Comparison of ENCODE assay signal across 8 mouse cellular contexts in genomic region chr7:73595140-73595825, GRCm38 (mm10). TPM values are rescaled to one million over a fixed set of nuclear protein-coding genes. Genes with fewer than 3 reads are reported as not detected.
A peak's percentile ranks its signal among the peaks of the same experiment; 100 is the strongest.
DNase-seq lines count a peak whose midpoint lies in the region; ATAC-seq and TF ChIP-seq lines count a peak whose summit lies in the region.

No protein-coding gene starts in this region.

- peak overlapping the region; percentile 68 for H3K9ac ChIP-seq in heart, embryonic 11.5 days (ENCODE audit: low read depth, low read length)
- H3K9ac ChIP-seq in kidney, embryonic 16.5 days (replicated peaks; ENCODE audit: low read length), result peak overlapping the region; percentile 61
- peak overlapping the region; percentile 72 for H3K9ac ChIP-seq in liver, embryonic 12.5 days
- peak overlapping the region; percentile 15 for H3K9ac ChIP-seq in stomach, embryonic 14.5 days (replicated peaks; ENCODE audit: low read depth, low read length)

- 3% methylated on average over 23 of the region's 23 CpGs for WGBS in heart, embryonic 11.5 days (ENCODE audit: insufficient replicate concordance)
- 2% methylated on average over 23 of the region's 23 CpGs for WGBS in kidney, embryonic 16.5 days
- WGBS in liver, embryonic 12.5 days (ENCODE audit: insufficient replicate concordance), result 2% methylated on average over 23 of the region's 23 CpGs
- WGBS in stomach, embryonic 14.5 days, result 1% methylated on average over 23 of the region's 23 CpGs

- no peak for TF ChIP-seq POLR2A in bone marrow macrophage, adult 2 months (IDR thresholded peaks at IDR 0.05; ENCODE audit: borderline replicate concordance, low read depth, low read length)

- H3K4me3 ChIP-seq in bone marrow macrophage, adult 2 months (ENCODE audit: insufficient read depth, low read length), result peak overlapping the region; percentile 41
- peak overlapping the region; percentile 33 for H3K4me3 ChIP-seq in heart, embryonic 11.5 days (ENCODE audit: low read depth, low read length)
- H3K4me3 ChIP-seq in kidney, embryonic 16.5 days (ENCODE audit: low read length), result peak overlapping the region; percentile 42
- peak overlapping the region; percentile 54 for H3K4me3 ChIP-seq in liver, embryonic 12.5 days
- H3K4me3 ChIP-seq in stomach, embryonic 14.5 days (ENCODE audit: low read depth, low read length), result peak overlapping the region; percentile 27

- H3K4me1 ChIP-seq in bone marrow macrophage, adult 2 months (ENCODE audit: control insufficient read depth, insufficient read depth, low read length), result peaks cover 33% of the 10 kb centered on the region
- H3K4me1 ChIP-seq in heart, embryonic 11.5 days (ENCODE audit: control insufficient read depth, insufficient read depth, low read length), result peaks cover 22% of the 10 kb centered on the region
- H3K4me1 ChIP-seq in kidney, embryonic 16.5 days (ENCODE audit: insufficient read depth, low read length), result peaks cover 33% of the 10 kb centered on the region
- H3K4me1 ChIP-seq in liver, embryonic 12.5 days, result peaks cover 63% of the 10 kb centered on the region
- peaks cover 26% of the 10 kb centered on the region for H3K4me1 ChIP-seq in stomach, embryonic 14.5 days (ENCODE audit: control insufficient read depth, insufficient read depth, low read length)

- H3K9me3 ChIP-seq in heart, embryonic 11.5 days (replicated peaks; ENCODE audit: control insufficient read depth, low read length), result peaks cover 3% of the 10 kb centered on the region; the same call in 1 of the 2 replicates
- H3K9me3 ChIP-seq in kidney, embryonic 16.5 days (ENCODE audit: low read length), result no peaks in the 10 kb centered on the region; the same call in 1 of the 2 replicates
- no peaks in the 10 kb centered on the region for H3K9me3 ChIP-seq in liver, embryonic 12.5 days (replicated peaks)
- H3K9me3 ChIP-seq in stomach, embryonic 14.5 days (ENCODE audit: control insufficient read depth, low read depth, low read length), result peaks cover 4% of the 10 kb centered on the region; the same call in 1 of the 2 replicates

- peak; percentile 93 to 94 for DNase-seq in B cell, adult 2 months
- DNase-seq in naive thymus-derived CD4-positive, alpha-beta T cell, adult 2 months (ENCODE audit: low read depth), result peak; percentile 96

- no peak for TF ChIP-seq CTCF in bone marrow macrophage, adult 2 months (IDR thresholded peaks at IDR 0.05; ENCODE audit: low read depth, low read length)

- no peaks in the 10 kb centered on the region for H3K36me3 ChIP-seq in heart, embryonic 11.5 days (ENCODE audit: control insufficient read depth, insufficient read depth, low read length)
- H3K36me3 ChIP-seq in kidney, embryonic 16.5 days (ENCODE audit: insufficient read depth, low read length), result no peaks in the 10 kb centered on the region
- no peaks in the 10 kb centered on the region for H3K36me3 ChIP-seq in liver, embryonic 12.5 days
- H3K36me3 ChIP-seq in stomach, embryonic 14.5 days (ENCODE audit: control insufficient read depth, insufficient read depth, low read length), result no peaks in the 10 kb centered on the region

- H3K27ac ChIP-seq in bone marrow macrophage, adult 2 months (ENCODE audit: insufficient read depth, low read depth, low read length), result peak overlapping the region; percentile 100
- H3K27ac ChIP-seq in heart, embryonic 11.5 days (ENCODE audit: low read depth, low read length), result peak overlapping the region; percentile 98
- peak overlapping the region; percentile 96 for H3K27ac ChIP-seq in kidney, embryonic 16.5 days (ENCODE audit: low read length)
- H3K27ac ChIP-seq in liver, embryonic 12.5 days, result peak overlapping the region; percentile 84
- peak overlapping the region; percentile 94 for H3K27ac ChIP-seq in stomach, embryonic 14.5 days (ENCODE audit: low read length)

- ATAC-seq in erythroblast, adult 5-6 weeks (replicated peaks; ENCODE audit: low FRiP score, poor library complexity, severe bottlenecking), result peak; percentile 91
- peak; percentile 98 for ATAC-seq in heart, embryonic 11.5 days (replicated peaks; ENCODE audit: insufficient number of reproducible peaks, low FRiP score, low TSS enrichment)
- ATAC-seq in kidney, embryonic 16.5 days (ENCODE audit: low FRiP score, low TSS enrichment), result peak; percentile 99
- ATAC-seq in liver, embryonic 12.5 days, result peak; percentile 96
- ATAC-seq in stomach, embryonic 14.5 days (ENCODE audit: insufficient number of reproducible peaks, insufficient read depth, low FRiP score, low read depth), result peak; percentile 100

- H3K27me3 ChIP-seq in heart, embryonic 11.5 days (ENCODE audit: control insufficient read depth, insufficient read depth, low read length), result no peaks in the 10 kb centered on the region
- H3K27me3 ChIP-seq in kidney, embryonic 16.5 days (ENCODE audit: insufficient read depth, low read length), result no peaks in the 10 kb centered on the region
- H3K27me3 ChIP-seq in liver, embryonic 12.5 days (replicated peaks), result no peaks in the 10 kb centered on the region
- no peaks in the 10 kb centered on the region for H3K27me3 ChIP-seq in stomach, embryonic 14.5 days (ENCODE audit: control insufficient read depth, insufficient read depth, low read length)

- peak overlapping the region; percentile 72 for H3K4me2 ChIP-seq in heart, embryonic 11.5 days
- H3K4me2 ChIP-seq in kidney, embryonic 16.5 days (replicated peaks; ENCODE audit: low read depth, low read length), result peak overlapping the region; percentile 75
- peak overlapping the region; percentile 83 for H3K4me2 ChIP-seq in liver, embryonic 12.5 days
- H3K4me2 ChIP-seq in stomach, embryonic 14.5 days (replicated peaks; ENCODE audit: low read depth, low read length), result peak overlapping the region; percentile 48

RNA-seq across cellular contexts. Expression of gene Chd2, which starts 53.7 kb away (rescaled TPM):
- polyA plus RNA-seq in bone marrow macrophage, adult 2 months (2012; ENCODE audit: insufficient read depth, insufficient read length, missing spikeins), result 44.4 and 47.9 TPM in 2 replicates
- 125 and 149 TPM in 2 replicates for total RNA-seq in erythroblast, adult 5-6 weeks (2015; ENCODE audit: low replicate concordance)
- total RNA-seq in erythroblast, adult 5-6 weeks (2017; ENCODE audit: low replicate concordance), result 546 and 581 TPM in 2 replicates
- 43.6 and 45.6 TPM in 2 replicates for polyA plus RNA-seq in heart, embryonic 11.5 days (2014; fragmentation: Nextera tagmentation; extraction: Ambion mirVana)
- 45.3 and 59.0 TPM in 2 replicates for polyA plus RNA-seq in kidney, embryonic 16.5 days (2015; fragmentation: Nextera tagmentation; extraction: Ambion mirVana)
- polyA plus RNA-seq in liver, embryonic 12.5 days (2016; fragmentation: Nextera tagmentation; extraction: Ambion mirVana), result 26.2 and 28.9 TPM in 2 replicates
- polyA plus RNA-seq in stomach, embryonic 14.5 days (2014; fragmentation: Nextera tagmentation; extraction: Ambion mirVana), result 71.0 and 77.2 TPM in 2 replicates

Comparison
In these comparisons a context has a peak if more than half of its experiments do, and no peak if none do; other contexts are left out.
1. Peak in every context shown above with its lines: DNase-seq, ATAC-seq, H3K4me3 ChIP-seq and H3K27ac ChIP-seq.
2. H3K9ac ChIP-seq: peak in every context shown above with its lines; median percentile 72 in liver, embryonic 12.5 days; 68 in heart, embryonic 11.5 days; 61 in kidney, embryonic 16.5 days; 15 in stomach, embryonic 14.5 days.